Mouse (Mus musculus) left cerebral cortex, postnatal 4 days (tissue): ENCODE data around the gene Nlrp1a. TPM values are rescaled to one million over a fixed set of nuclear protein-coding genes. Genes with fewer than 3 reads are reported as not detected.

Source experiments
- DNase-seq: peaks from one replicate; pipeline ENCODE4 v3.0.0-alpha.2; 2022
- intact Hi-C: fragments of 180-260 bp; cut with DNase I; formaldehyde crosslinking; loops from one replicate; pipeline ENCODE4 v1.15.1; 2025
- total RNA-seq, 2 experiments: library from RNA; stranded (reverse); gene quantifications; 2 replicates each; pipeline ENCODE4 v1.2.3; 2021

Gene Nlrp1a
- total RNA-seq: under 1 TPM; 0.38 to 0.44 TPM

GRCm38 (mm10) chr11:71144661-71145060 is at the start of gene Nlrp1a:
Gene Nlrp1a, minus strand, starts transcription at chr11:71144704.
- no peak for DNase-seq
- intact Hi-C loops: no loop called here

GRCm38 (mm10) chr11:71169633-71170032 is 25.1 kb upstream of the Nlrp1a start:
- DNase-seq: no peak
- intact Hi-C loops: no loop called here

- intact Hi-C loops: no loop called here
- no peak for DNase-seq
Measured at GRCm38 (mm10) chr11:71164139-71164538, 19.6 kb upstream of the Nlrp1a start.

GRCm38 (mm10) chr11:71159439-71160136 is 15.1 kb upstream of the Nlrp1a start:
- DNase-seq: no peak
- intact Hi-C loops: loop anchor here (5.0 kb wide), 1 partner anchor 137 kb away; no protein-coding TSS in a partner anchor

- no peak for DNase-seq
- intact Hi-C loops: loop anchor here (5.0 kb wide), 1 partner anchor 133 kb away; no protein-coding TSS in a partner anchor
Measured at GRCm38 (mm10) chr11:71155272-71155671, 10.8 kb upstream of the Nlrp1a start.

GRCm38 (mm10) chr11:71142031-71142430 is 2.5 kb downstream of the Nlrp1a start:
- DNase-seq: no peak
- intact Hi-C loops: no loop called here

- no peak for DNase-seq
- intact Hi-C loops: no loop called here
Measured at GRCm38 (mm10) chr11:71107128-71107527, 37.4 kb downstream of the Nlrp1a start.

- intact Hi-C loops: no loop called here
- DNase-seq: no peak
Measured at GRCm38 (mm10) chr11:71106261-71107021, 38.1 kb downstream of the Nlrp1a start.

- DNase-seq: peak; percentile 34
Measured at GRCm38 (mm10) chr11:71103931-71104330, 40.6 kb downstream of the Nlrp1a start.

GRCm38 (mm10) chr11:71076342-71076741 is 68.2 kb downstream of the Nlrp1a start:
- intact Hi-C loops: no loop called here
- no peak for DNase-seq

More at GRCm38 (mm10) chr11:71103931-71104330, 40.6 kb downstream of the Nlrp1a start:
- intact Hi-C loops: no loop called here

- DNase-seq: no peak
- intact Hi-C loops: loop anchor here (10.0 kb wide), 1 partner anchor 48 kb away; the partner anchor contains the start of gene Dhx33
Measured at GRCm38 (mm10) chr11:71052554-71052953, 92.0 kb downstream of the Nlrp1a start.

Other genes starting within 250 kb of the Nlrp1a start
- 10 to 100 TPM; 76.9 to 77.8 TPM for gene Nup88, start 174.7 kb downstream of the Nlrp1a start, total RNA-seq
- 10 to 100 TPM; 50.2 to 50.7 TPM for gene Rpain, start 174.5 kb downstream of the Nlrp1a start, total RNA-seq
- 100 to 1,000 TPM; 122 to 139 TPM for gene C1qbp, start 161.7 kb downstream of the Nlrp1a start, total RNA-seq
- 10 to 100 TPM; 26.4 TPM for gene Dhx33, start 140.3 kb downstream of the Nlrp1a start, total RNA-seq
- gene Mis12, start 125.1 kb downstream of the Nlrp1a start, total RNA-seq: 10 to 100 TPM; 13.5 to 14.5 TPM
- 10 to 100 TPM; 23.1 to 28.8 TPM for gene Derl2, start 124.9 kb downstream of the Nlrp1a start, total RNA-seq
- 100 to 1,000 TPM; 252 to 265 TPM for gene 6330403K07Rik, start 111.2 kb downstream of the Nlrp1a start, total RNA-seq
- gene Nlrp1b, start 86.0 kb upstream of the Nlrp1a start, total RNA-seq: under 1 TPM; 0.08 TPM